Mouse (Mus musculus) ovary, postnatal 10 days (tissue): ENCODE data around the gene Gm10272.
"Not testable (repeated sequence)": the region's sequence is repeated elsewhere in the genome, so short reads cannot be mapped to it uniquely, and the experiment has no call there.

ENCODE experiments used
- DNase-seq: peaks from one replicate; pipeline ENCODE4 v3.0.0; 2022; ENCODE audit warnings: low spot score

Gene Gm10272

GRCm38 (mm10) chr10:77706326-77706725 lies at the start of gene Gm10272:
Gm10272 (plus strand) TSS chr10:77706626.
- DNase-seq, result no peak

- DNase-seq, result no peak
Measured at GRCm38 (mm10) chr10:77658286-77658994, 48.0 kb upstream of the Gm10272 start.

DNA sequence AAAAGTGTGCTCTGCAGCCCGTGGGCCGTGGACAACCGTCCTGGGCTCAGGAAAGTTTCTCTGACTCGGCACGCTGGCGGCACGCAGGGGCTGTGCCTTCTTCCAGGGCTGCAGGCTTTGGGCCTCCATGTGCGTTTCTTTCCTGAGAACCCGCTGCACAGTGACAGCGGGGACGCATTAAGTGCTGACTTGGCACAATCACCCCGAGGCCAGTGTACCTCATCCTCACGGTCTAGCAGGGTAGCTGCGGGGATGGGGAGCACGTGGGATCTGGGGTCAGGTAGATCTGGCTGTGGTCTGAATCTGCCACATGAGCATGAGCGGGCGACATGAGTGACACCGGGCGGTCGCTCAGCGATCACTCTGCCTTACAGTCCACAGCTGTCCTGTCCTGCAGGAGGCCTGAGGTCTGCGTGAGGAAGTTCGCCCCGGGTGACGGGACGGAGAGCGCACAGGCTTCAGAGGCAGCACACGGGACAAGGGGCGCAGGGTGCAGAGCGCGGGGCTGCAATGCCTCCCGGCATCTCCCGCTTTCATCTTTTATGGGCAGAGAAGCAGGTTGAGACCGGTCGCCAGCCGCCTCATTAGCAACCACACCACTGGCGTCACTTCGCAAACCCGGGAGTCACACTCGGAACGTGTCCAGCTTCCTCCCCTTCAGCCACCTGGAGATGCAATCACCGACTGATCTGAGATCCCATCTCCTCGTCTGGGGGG lies 42.3 kb upstream of the Gm10272 start:
- DNase-seq, result no peak

GRCm38 (mm10) chr10:77666342-77666741 lies 40.1 kb upstream of the Gm10272 start:
- no peak for DNase-seq

- DNase-seq, result no peak
Measured at GRCm38 (mm10) chr10:77667402-77667801, 39.0 kb upstream of the Gm10272 start.

- no peak for DNase-seq
Measured at GRCm38 (mm10) chr10:77670710-77671109, 35.7 kb upstream of the Gm10272 start.

DNA sequence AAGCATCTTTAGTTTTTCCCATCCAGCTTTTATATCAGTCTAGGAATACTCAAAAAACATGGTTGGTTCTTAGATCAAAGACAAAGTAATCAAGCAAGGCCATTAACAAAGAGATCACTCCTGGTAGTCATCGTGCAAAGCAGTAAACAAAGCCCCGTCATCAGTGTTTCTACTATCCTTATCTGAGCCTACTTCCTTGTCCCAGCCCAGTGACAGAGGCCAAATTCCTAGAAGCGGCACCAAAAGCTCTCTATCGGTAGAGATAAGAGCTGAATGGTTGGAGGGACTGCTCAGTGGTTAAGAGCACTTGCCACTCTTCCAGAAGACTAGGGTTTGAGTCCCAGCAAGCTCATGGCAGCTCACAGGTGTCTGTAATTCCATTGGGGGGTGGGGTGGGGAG lies 34.9 kb upstream of the Gm10272 start:
- no peak for DNase-seq

DNA sequence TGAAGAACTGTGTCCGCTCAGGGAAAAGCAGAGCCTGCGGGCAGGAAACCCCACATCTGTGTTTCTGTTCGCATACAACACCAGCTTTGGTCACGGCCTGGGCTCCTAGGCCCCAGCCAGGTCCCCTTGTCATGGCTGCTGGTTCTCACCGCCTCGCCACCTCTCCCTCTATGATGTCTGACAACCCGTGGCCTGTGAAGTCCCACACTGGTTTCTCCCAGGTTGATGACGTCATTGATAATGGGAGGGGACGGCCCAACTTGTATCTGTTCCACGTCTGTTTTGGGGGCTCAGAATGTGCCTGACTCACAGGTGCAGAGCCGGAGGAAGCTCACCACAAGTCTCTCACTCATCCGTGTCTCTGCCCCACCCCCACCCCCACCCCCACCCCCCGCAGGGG lies 32.7 kb upstream of the Gm10272 start:
- no peak for DNase-seq

- no peak for DNase-seq
Measured at GRCm38 (mm10) chr10:77677562-77677961, 28.9 kb upstream of the Gm10272 start.

DNA sequence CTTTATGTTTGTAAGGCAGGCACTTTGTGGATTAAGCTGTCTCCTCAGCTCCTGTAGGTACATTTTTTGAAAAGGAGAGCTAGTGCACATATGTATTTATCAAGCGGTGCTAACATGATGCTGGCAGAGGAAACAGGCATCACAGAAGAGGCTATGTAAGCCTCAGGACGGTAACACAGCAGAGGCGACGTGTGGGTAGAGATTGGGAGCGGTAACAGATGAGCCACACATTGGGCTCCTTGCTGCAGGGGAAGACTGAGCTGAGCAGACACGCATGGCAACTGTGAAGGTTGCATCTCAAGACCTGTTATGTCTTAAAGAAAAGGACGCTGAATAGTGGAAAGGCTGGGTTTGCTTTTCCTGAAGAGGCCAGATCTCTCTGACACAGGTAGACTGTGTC lies 23.4 kb upstream of the Gm10272 start:
- no peak for DNase-seq

DNA sequence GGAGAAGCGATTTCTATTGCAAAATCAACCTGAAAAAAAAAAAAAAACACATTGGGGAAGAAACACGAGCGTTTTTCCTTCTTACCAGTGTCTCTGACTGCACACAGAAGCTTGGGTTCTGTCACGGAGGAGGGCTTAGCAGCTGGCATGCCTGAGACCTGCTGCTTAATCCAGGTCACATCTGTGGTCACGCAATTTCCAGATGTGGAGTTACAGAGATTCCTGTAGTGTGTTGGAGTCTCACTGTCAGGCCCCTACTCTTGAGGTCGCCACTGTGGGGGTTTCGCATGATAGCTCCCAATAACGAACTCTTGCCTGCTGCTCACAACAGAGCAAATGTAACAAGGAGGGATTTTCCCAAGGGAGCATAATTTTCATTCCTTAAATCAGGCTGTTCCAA lies 22.2 kb upstream of the Gm10272 start:
- DNase-seq, result no peak

GRCm38 (mm10) chr10:77685895-77686664 lies 20.3 kb upstream of the Gm10272 start, which contains the start of gene Tspear:
Tspear (plus strand) TSS chr10:77686569.
- no peak for DNase-seq

- no peak for DNase-seq
Measured at GRCm38 (mm10) chr10:77687021-77687420, 19.4 kb upstream of the Gm10272 start.

DNA sequence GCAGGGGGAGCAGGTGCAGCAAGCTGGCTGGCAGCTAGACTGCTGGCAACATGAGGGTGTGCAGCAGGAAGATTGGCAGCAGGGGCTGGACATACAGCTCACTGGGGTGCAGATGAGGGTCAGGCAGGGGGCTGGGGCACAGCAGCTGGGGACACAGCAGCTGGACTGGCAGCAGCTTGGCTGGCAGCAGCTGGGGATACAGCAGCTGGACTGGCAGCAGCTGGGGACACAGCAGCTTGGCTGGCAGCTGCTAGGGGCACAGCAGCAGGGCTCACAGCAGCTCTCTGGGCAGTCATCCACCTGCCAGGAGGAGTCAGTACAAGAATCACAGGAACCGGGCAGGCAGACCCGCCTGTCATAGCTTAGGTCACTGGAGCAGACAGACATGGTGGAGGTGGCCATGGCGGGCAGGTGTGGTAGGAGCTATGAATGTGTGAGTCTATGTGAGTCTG lies 16.0 kb upstream of the Gm10272 start, which contains the start of gene Gm19402:
TSS of gene Gm19402 (minus strand) at position 402 of the 452 bp plus-strand sequence.
- DNase-seq, result not testable (repeated sequence)

DNA sequence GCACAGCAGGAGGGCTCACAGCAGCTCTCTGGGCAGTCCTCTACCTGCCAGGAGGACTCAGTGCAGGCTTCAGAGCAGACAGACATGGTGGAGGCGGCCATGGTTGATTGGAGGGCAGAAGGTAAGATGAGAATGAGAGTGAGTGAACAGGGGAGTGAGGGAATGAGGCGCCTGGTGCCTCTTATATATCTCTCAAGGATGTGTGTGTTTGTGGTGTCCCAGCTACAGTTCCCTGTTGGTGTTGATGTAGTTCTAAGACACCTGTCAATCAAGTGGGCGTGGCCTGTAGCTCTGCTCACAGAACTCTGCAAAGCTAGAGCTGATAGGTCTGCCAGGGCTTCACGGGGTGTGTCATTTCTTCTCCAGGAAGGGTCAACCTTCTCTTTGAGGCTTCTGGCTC lies 9.3 kb upstream of the Gm10272 start, which contains the start of gene Gm9508:
TSS of gene Gm9508 (minus strand) at position 101 of the 400 bp plus-strand sequence.
- DNase-seq, result no peak

DNA sequence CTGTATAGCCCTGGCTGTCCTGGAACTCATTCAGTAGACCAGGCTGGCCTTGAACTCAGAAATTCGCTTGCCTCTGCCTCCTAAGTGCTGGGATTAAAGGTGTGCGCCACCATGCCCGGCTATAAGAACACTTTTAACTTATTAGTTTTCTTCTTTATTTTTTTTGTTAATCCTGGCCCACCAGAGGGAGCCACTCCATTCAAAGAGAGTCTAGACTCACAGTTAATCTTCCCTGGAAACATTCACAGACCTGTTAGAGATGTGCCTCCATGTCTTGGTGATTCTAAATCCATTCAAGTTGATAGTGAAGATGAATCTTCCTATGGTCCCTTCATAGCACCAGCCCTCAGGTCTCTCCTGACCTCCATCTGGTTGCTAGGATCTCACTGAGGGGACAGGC lies 3.4 kb downstream of the Gm10272 start:
- DNase-seq, result no peak

DNA sequence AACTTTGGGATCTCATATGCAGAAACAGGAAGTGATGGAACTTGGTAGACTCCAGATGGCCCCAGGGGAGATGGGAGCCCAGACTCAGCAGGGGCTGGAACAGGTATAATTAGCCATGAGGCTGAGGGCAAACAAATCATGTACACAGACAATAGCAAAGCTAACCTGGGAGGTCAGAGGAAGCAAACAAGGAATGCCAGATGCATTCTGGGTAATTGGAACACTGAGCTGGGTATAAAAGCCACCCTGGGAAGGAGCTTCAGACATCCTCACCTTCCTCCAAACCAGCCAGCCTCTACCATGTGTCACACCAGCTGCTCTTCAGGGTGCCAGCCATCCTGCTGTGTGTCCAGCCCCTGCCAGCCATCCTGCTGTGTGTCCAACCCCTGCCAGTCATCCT lies 4.7 kb downstream of the Gm10272 start, which contains the start of gene Gm10024:
TSS of gene Gm10024 (plus strand) at position 301 of the 400 bp plus-strand sequence.
- not testable (repeated sequence) for DNase-seq

DNA sequence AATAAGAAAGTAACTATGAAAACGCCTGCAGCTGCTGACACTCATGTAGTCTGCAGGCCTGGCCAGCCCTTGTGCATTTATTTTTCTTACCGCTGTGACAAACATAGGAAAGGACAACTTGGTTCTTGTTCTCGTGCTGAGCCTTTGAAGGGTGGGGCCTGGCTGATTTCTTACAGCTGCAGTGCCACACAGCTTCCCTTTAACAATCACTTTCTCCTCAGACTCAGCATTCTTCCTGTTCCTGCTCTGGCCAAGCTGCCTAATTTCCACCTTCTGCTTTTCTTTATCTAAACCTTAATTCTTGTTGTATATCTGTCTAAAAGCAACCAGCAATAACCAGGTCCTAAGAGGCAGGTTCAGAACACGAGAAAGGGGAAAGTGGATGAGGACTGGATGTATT lies 7.3 kb downstream of the Gm10272 start:
- no peak for DNase-seq

DNA sequence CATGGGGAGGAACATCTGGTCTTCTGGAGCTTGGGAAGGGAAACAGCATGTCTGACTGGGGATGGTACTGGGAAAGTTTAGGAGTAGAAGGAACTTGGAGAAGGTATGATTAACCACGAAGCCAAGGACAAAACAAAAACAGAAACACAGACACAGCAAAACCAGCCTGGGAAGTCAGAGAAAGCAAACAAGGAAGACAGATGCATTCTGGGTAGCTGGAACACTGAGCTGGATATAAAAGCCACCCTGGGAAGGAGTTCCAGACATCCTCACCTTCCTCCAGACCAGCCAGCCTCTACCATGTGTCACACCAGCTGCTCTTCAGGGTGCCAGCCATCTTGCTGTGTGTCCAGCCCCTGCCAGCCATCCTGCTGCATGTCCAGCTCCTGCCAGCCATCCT lies 9.1 kb downstream of the Gm10272 start, which contains the start of gene Gm10142:
TSS of gene Gm10142 (plus strand) at position 301 of the 400 bp plus-strand sequence.
- DNase-seq, result no peak

DNA sequence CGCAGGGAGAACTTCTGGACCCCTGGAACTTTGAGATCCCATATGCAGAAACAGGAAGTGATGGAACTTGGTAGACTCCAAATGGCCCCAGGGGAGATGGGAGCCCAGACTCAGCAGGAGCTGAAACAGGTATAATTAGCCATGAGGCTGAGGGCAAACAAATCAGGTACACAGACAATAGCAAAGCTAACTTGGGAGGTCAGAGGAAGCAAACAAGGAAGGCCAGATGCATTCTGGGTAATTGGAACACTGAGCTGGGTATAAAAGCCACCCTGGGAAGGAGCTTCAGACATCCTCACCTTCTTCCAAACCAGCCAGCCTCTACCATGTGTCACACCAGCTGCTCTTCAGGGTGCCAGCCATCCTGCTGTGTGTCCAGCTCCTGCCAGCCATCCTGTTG lies 13.9 kb downstream of the Gm10272 start, which contains the start of gene Krtap12-1:
TSS of gene Krtap12-1 (plus strand) at position 301 of the 400 bp plus-strand sequence.
- not testable (repeated sequence) for DNase-seq

DNA sequence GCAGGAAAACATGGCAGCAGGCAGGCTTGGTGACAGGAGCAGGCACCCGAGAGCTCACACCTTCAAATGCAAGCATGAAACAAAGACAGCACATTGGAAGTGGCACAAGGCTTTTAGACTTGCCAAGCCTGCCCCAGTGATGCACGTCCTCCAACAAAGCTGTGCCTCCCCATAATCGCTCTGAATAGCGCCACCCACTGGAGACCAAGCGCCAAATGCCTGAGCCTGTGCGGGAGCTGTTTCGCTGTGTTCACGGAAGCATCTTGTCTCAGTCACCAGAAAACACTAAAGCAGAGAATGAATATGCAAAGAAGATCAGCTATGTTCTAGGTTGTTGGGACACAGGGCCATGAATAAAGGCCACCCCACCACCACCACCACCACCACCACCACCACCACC lies 18.4 kb downstream of the Gm10272 start:
- DNase-seq, result no peak

GRCm38 (mm10) chr10:77726186-77726585 lies 19.8 kb downstream of the Gm10272 start, which contains the start of gene Gm10100:
Gm10100 (plus strand) TSS chr10:77726486.
- no peak for DNase-seq
